Mouse (Mus musculus) heart, embryonic 11.5 days (tissue): ENCODE results near the gene AC124502.3. TPM values are rescaled to one million over a fixed set of nuclear protein-coding genes. Genes with fewer than 3 reads are reported as not detected.
A peak's percentile ranks its signal among the peaks of the same experiment; 100 is the strongest.

Experiments used
- ATAC-seq: fragments of 200-750 bp; cut with Nextera tagmentation; replicated peaks from 2 replicates; pipeline ENCODE4 v1.8.0; 2017; ENCODE audit warnings: moderate library complexity; ENCODE audit not compliant: insufficient number of reproducible peaks, low FRiP score, low TSS enrichment
- H3K27ac ChIP-seq: fragments of 300-500 bp; sonication (generic); 2 replicates; pipeline ENCODE4 v1.5.1; 2014; ENCODE audit warnings: mild to moderate bottlenecking, low read depth, low read length
- H3K27me3 ChIP-seq: fragments of 300-500 bp; sonication (generic); 2 replicates; pipeline ENCODE4 v1.6.1; 2014; ENCODE audit warnings: mild to moderate bottlenecking, low read length, mixed read lengths; ENCODE audit not compliant: control insufficient read depth, insufficient read depth
- H3K36me3 ChIP-seq: fragments of 300-500 bp; sonication (generic); 2 replicates; pipeline ENCODE4 v1.6.1; 2014; ENCODE audit warnings: mild to moderate bottlenecking, low read length, moderate library complexity, mixed read lengths; ENCODE audit not compliant: control insufficient read depth, insufficient read depth
- H3K4me1 ChIP-seq: fragments of 300-500 bp; sonication (generic); 2 replicates; pipeline ENCODE4 v1.6.1; 2014; ENCODE audit warnings: low read length; ENCODE audit not compliant: control insufficient read depth, insufficient read depth
- H3K4me2 ChIP-seq: fragments of 300-500 bp; sonication (generic); 2 replicates; pipeline ENCODE4 v1.6.1; 2014; ENCODE audit warnings: mild to moderate bottlenecking, moderate library complexity
- H3K4me3 ChIP-seq: fragments of 300-500 bp; sonication (generic); 2 replicates; pipeline ENCODE4 v1.5.1; 2014; ENCODE audit warnings: low read depth, low read length
- H3K9ac ChIP-seq: fragments of 300-500 bp; sonication (generic); 2 replicates; pipeline ENCODE4 v1.6.1; 2014; ENCODE audit warnings: mild to moderate bottlenecking, low read depth, low read length, moderate library complexity
- H3K9me3 ChIP-seq: fragments of 300-500 bp; sonication (generic); replicated peaks from 2 replicates; pipeline ENCODE4 v1.6.1; 2016; ENCODE audit warnings: low read length; ENCODE audit not compliant: control insufficient read depth
- WGBS: fragments of 180-500 bp; shearing (Covaris S2); extraction: QIAGEN DNeasy Blood & Tissue Kit; methylation state at CpG from one replicate; pipeline ENCODE4 v1.1.7; 2014; ENCODE audit not compliant: insufficient replicate concordance; 5-methylcytosine and 5-hydroxymethylcytosine counted together
- polyA plus RNA-seq: library from polyadenylated mRNA; unstranded; fragments of >200 nt; fragmentation: Nextera tagmentation; extraction: Ambion mirVana; gene quantifications from 2 replicates; pipeline ENCODE4 v1.2.1, GENCODE M21; 2014

The AC124502.3 gene
- polyA plus RNA-seq, 1 experiment from 2014 or later, result 2.0 TPM

DNA sequence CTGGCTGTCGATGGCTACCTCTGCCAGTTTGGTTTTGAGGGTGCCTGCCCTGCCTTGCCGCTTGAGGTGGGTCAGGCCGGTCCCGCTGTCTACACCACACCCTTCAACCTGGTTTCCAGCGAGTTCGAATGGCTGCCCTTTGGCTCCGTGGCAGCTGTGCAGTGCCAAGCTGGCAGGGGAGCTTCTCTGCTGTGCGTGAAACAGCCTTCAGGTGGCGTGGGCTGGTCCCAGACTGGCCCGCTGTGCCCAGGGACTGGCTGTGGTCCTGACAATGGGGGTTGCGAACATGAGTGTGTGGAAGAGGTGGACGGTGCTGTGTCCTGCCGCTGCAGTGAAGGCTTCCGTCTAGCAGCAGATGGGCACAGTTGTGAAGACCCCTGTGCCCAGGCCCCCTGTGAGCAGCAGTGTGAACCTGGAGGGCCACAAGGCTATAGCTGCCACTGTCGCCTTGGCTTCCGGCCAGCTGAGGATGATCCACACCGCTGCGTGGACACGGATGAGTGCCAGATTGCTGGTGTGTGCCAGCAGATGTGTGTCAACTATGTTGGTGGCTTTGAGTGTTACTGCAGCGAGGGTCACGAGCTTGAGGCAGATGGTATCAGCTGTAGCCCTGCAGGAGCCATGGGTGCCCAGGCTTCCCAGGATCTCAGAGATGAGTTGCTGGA, 30.0 kb downstream of the AC124502.3 start:
- peaks cover 44% of the 10 kb centered on the region for H3K4me1 ChIP-seq
- H3K9me3 ChIP-seq, result no peaks in the 10 kb centered on the region
- peak overlapping the region; percentile 94 for H3K4me2 ChIP-seq
- no peak for ATAC-seq
- peaks cover 13% of the 10 kb centered on the region for H3K27me3 ChIP-seq
- H3K36me3 ChIP-seq, result no peaks in the 10 kb centered on the region
- peak overlapping the region; percentile 58 for H3K4me3 ChIP-seq
- no peak overlapping the region for H3K27ac ChIP-seq
- WGBS, result 42% methylated on average over 21 of the region's 21 CpGs
- peak overlapping the region; percentile 71 for H3K9ac ChIP-seq

DNA sequence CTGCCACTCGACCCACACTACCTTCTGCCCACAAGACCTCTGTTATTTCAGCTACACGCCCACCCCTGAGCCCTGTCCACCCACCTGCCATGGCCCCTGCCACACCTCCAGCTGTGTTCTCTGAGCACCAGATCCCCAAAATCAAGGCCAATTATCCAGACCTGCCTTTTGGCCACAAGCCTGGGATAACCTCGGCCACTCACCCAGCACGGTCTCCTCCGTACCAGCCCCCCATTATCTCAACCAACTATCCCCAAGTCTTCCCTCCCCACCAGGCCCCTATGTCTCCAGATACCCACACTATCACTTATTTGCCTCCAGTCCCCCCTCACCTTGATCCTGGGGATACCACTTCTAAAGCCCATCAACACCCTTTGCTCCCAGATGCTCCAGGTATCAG, 30.8 kb downstream of the AC124502.3 start:
- peaks cover 15% of the 10 kb centered on the region for H3K27me3 ChIP-seq
- H3K4me1 ChIP-seq, result peaks cover 44% of the 10 kb centered on the region
- H3K9ac ChIP-seq, result 0 out of 2 replicates have a peak overlapping the region, but pooled peaks have one; percentile 16

DNA sequence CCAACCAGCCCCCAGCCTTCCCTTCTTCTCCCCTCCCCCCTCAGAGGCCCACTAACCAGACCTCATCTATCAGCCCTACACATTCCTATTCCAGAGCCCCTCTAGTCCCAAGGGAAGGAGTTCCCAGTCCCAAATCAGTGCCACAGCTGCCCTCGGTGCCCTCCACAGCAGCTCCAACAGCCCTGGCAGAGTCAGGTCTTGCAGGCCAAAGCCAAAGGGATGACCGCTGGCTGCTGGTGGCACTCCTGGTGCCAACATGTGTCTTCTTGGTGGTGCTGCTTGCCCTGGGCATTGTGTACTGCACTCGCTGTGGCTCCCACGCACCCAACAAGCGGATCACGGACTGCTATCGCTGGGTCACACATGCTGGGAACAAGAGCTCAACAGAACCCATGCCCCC, 31.3 kb downstream of the AC124502.3 start:
- 70% methylated on average over 7 of the region's 7 CpGs for WGBS
- peaks cover 18% of the 10 kb centered on the region for H3K27me3 ChIP-seq
- no peak overlapping the region for H3K9ac ChIP-seq

More for the DNA sequence above, 30.8 kb downstream of the AC124502.3 start:
- no peak for ATAC-seq
- H3K36me3 ChIP-seq, result no peaks in the 10 kb centered on the region
- H3K4me3 ChIP-seq, result no peak overlapping the region
- no peaks in the 10 kb centered on the region for H3K9me3 ChIP-seq
- peak overlapping the region; percentile 94 for H3K4me2 ChIP-seq
- WGBS, result 69% methylated on average over 5 of the region's 5 CpGs
- no peak overlapping the region for H3K27ac ChIP-seq

DNA sequence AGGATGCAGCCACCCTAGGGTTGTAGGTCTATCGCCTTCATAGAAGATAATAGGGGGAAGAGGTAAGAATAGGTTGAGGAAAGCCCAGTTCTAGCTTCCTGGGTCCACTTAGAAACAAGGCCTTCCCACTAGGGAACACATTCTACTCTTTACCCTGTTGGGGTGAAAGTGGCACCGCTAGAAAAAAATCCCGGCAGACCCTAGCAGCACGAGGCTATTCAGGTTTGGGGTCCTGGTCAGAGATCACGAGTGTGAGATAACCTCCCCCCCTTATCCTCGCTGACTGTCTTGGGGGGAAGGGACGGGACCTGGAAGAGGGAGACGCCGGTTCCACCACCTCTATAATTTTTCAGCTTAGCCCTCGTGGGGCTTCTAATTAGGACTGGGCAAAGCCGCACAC, 32.4 kb downstream of the AC124502.3 start:
- Histone ChIP-seq H3K4me3 (peak overlapping the region; percentile 47), H3K9ac (peak overlapping the region; percentile 63), H3K27me3 (peaks cover 18% of the 10 kb centered on the region), H3K9me3 (no peaks in the 10 kb centered on the region), H3K4me2 (peak overlapping the region; percentile 94), H3K4me1 (peaks cover 35% of the 10 kb centered on the region), H3K27ac (peak overlapping the region; percentile 48; the same call in 1 of the 2 replicates), H3K36me3 (no peaks in the 10 kb centered on the region)
- ATAC-seq, result no peak
- WGBS, result 5% methylated on average over 11 of the region's 11 CpGs

More for the DNA sequence above, 31.3 kb downstream of the AC124502.3 start:
- no peak overlapping the region for H3K27ac ChIP-seq
- peaks cover 42% of the 10 kb centered on the region for H3K4me1 ChIP-seq
- H3K4me3 ChIP-seq, result 0 out of 2 replicates have a peak overlapping the region, but pooled peaks have one; percentile 0
- no peak for ATAC-seq
- H3K36me3 ChIP-seq, result no peaks in the 10 kb centered on the region
- H3K9me3 ChIP-seq, result no peaks in the 10 kb centered on the region
- H3K4me2 ChIP-seq, result peak overlapping the region; percentile 94

DNA sequence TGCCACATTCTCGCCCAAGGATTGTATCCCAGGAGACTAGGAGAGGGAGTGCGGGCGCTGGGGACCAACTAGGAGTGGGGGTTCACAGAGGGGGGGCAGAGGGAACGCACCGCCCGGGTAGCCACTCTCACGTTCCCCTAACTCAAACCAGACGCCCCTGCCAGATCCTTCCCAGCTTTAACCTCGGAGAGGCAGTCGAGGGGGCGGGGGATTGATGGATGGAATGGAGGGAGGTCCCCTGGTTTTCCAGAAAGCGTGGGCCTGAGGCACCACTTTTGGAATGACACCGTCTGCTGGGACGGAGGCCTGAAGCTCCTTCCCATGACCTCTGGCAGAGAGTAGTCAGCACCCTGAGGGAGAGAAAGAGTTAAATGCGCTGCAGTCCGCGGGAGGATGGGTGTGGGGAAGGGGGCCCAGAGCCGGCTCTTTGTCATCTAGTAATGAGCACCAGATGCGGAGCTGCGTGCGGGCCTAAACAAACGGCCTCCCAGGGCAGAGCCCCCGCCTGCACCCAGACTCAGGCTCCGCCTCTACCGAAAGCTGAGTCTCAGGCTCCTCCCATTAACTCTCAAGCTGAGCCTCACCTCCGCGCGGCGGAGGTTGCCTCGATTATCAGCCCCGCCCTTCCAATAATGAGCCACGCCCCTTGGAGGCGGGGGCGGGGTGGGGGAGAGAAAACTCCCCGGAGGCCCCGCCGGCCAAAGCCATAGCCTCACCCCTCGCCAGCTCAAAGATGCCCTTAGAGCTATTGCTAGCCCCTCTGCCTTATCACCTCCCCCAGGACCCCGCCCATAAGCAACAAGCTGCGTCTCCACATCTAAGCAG, 33.1 kb downstream of the AC124502.3 start:
- peak overlapping the region; percentile 59 for H3K27ac ChIP-seq
- no peaks in the 10 kb centered on the region for H3K36me3 ChIP-seq
- H3K4me3 ChIP-seq, result peak overlapping the region; percentile 47
- peak overlapping the region; percentile 94 for H3K4me2 ChIP-seq
- peak; percentile 75 for ATAC-seq
- H3K9ac ChIP-seq, result peak overlapping the region; percentile 63
- peaks cover 33% of the 10 kb centered on the region for H3K4me1 ChIP-seq
- no peaks in the 10 kb centered on the region for H3K9me3 ChIP-seq
- peaks cover 18% of the 10 kb centered on the region for H3K27me3 ChIP-seq
- WGBS, result under 1% methylated on average over 40 of the region's 40 CpGs

DNA sequence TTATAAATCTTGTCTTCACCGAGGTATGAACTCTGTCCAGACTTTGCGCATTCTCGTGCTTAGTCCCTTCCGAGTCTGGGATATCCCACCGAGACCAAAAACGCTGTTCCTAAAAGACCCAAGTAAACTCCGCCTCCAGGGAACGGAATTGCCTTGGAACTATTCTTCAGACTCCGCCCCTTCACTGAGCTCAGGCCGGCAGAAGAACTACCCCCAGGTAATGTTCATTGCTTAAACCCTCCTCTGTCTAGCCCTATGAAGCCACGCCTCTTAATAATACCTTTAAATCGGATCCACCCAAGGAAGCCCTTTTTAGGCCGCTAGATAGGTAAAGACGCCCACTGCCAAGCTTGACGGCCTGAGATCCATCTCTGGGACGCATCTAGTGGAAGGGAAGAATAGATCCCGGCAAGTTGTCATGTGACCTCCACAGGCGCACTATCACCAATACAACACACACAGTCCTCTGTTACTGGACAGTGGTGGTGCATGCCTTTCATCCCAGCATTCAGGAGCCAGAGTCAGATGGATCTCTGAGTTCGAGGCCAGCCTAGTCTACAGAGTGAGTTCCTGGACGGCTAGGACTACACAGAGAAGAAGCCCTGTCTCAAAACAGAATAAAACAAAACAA, 33.8 kb downstream of the AC124502.3 start:
- H3K4me2 ChIP-seq, result peak overlapping the region; percentile 94
- peak overlapping the region; percentile 59 for H3K27ac ChIP-seq
- no peaks in the 10 kb centered on the region for H3K9me3 ChIP-seq
- 0 out of 2 replicates have a peak, but pooled peaks have one; percentile 3 for ATAC-seq
- H3K9ac ChIP-seq, result peak overlapping the region; percentile 58; the same call in 1 of the 2 replicates
- peaks cover 26% of the 10 kb centered on the region for H3K4me1 ChIP-seq
- peaks cover 18% of the 10 kb centered on the region for H3K27me3 ChIP-seq
- no peaks in the 10 kb centered on the region for H3K36me3 ChIP-seq
- H3K4me3 ChIP-seq, result peak overlapping the region; percentile 47
- WGBS, result 3% methylated on average over 20 of the region's 20 CpGs

DNA sequence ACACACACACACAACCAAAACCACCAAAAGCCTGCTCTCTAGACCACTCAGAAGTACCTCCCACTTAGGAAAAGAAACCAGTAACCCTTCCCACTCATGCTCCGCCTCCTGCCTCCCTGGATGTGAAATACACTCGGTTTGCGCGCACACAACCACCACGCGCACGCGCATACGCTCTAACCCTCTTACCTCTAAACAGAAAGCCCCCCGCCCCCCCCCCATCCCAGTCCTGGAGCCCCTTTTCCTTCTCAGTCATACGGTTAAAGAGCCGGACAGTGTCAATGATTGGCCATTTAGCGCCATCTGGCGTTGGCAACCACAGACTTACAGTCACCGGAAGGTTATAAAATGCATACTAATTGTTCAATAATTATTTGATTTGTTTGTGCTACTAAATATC, 34.3 kb downstream of the AC124502.3 start:
- Histone ChIP-seq H3K4me3 (peak overlapping the region; percentile 47), H3K9me3 (no peaks in the 10 kb centered on the region), H3K27me3 (peaks cover 17% of the 10 kb centered on the region), H3K4me2 (peak overlapping the region; percentile 94), H3K4me1 (peaks cover 22% of the 10 kb centered on the region), H3K9ac (no peak overlapping the region), H3K36me3 (no peaks in the 10 kb centered on the region), H3K27ac (no peak overlapping the region)
- WGBS, result 2% methylated on average over 15 of the region's 15 CpGs
- ATAC-seq, result no peak

DNA sequence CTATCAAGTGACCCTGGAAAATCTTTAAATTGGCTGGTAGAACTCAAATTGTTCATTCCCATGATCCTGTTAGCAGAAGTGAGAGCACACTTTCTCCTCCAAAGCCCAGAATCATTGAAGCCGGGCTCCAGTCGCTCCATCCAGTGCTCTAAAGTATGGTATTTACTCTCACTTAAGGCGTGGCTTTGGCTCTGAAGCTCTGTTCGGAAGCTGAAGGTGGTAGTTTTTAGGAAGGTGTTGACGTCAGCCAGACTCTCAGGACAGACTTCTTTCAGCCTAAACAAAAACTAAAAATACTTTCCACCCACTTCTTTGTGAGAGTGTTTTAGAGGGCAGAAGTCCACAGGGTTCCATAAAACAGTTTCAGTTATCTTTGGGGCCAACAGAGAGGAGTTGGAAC, 34.8 kb downstream of the AC124502.3 start:
- Histone ChIP-seq H3K4me3 (no peak overlapping the region), H3K9me3 (no peaks in the 10 kb centered on the region), H3K4me2 (no peak overlapping the region; the same call in 1 of the 2 replicates), H3K4me1 (peaks cover 17% of the 10 kb centered on the region), H3K9ac (no peak overlapping the region), H3K27me3 (peaks cover 13% of the 10 kb centered on the region), H3K36me3 (no peaks in the 10 kb centered on the region), H3K27ac (no peak overlapping the region)
- no peak for ATAC-seq
- WGBS, result 32% methylated on average over 5 of the region's 5 CpGs
